Mouse (Mus musculus) midbrain, embryonic 15.5 days (tissue): ENCODE measurements around the gene Hnrnph2. TPM values are rescaled to one million over a fixed set of nuclear protein-coding genes. Genes with fewer than 3 reads are reported as not detected.

Source experiments
- polyA plus RNA-seq: library from polyadenylated mRNA; unstranded; fragments of >200 nt; fragmentation: Nextera tagmentation; extraction: Ambion mirVana; gene quantifications from 2 replicates; pipeline ENCODE4 v1.2.1, GENCODE M21; 2015

Hnrnph2 gene
- polyA plus RNA-seq, 1 experiment from 2014 or later = 145 TPM

Other genes with a start within 250 kb of the Hnrnph2 start
- 23.1 and 27.0 TPM in 2 replicates for gene Drp2, start 196.6 kb upstream of the Hnrnph2 start, polyA plus RNA-seq
- gene Taf7l, start 124.7 kb upstream of the Hnrnph2 start, polyA plus RNA-seq = 0.31 and 0.41 TPM in 2 replicates
- 37.8 and 38.1 TPM in 2 replicates for gene Timm8a1, start 59.3 kb upstream of the Hnrnph2 start, polyA plus RNA-seq
- gene Btk, start 17.6 kb upstream of the Hnrnph2 start, polyA plus RNA-seq = 0.75 and 0.77 TPM in 2 replicates
- 155 and 158 TPM in 2 replicates for gene Rpl36a, start 15.5 kb upstream of the Hnrnph2 start, polyA plus RNA-seq
- gene Gla, start 54 bp upstream of the Hnrnph2 start, polyA plus RNA-seq = 3.7 and 6.2 TPM in 2 replicates
- 6.8 and 7.0 TPM in 2 replicates for gene Armcx4, start 85.3 kb downstream of the Hnrnph2 start, polyA plus RNA-seq
- 85.2 and 89.1 TPM in 2 replicates for gene Armcx1, start 116.8 kb downstream of the Hnrnph2 start, polyA plus RNA-seq
- gene Armcx6, start 150.2 kb downstream of the Hnrnph2 start, polyA plus RNA-seq = 44.8 and 52.8 TPM in 2 replicates
- 71.3 and 73.2 TPM in 2 replicates for gene Armcx3, start 155.4 kb downstream of the Hnrnph2 start, polyA plus RNA-seq
- gene Armcx2, start 208.0 kb downstream of the Hnrnph2 start, polyA plus RNA-seq = 92.2 and 101 TPM in 2 replicates